Mouse (Mus musculus): ENCODE measurements around the gene Mad1l1. TPM values are rescaled to one million over a fixed set of nuclear protein-coding genes. Genes with fewer than 3 reads are reported as not detected.

Gene Mad1l1
- polyA plus RNA-seq, 1 experiment, result 24.7 TPM

- H3K27ac ChIP-seq (ENCODE audit: control insufficient read depth, insufficient read depth, low read depth, low read length, poor library complexity), result no peak overlapping the region
- TF ChIP-seq CTCF (IDR thresholded peaks at IDR 0.05; ENCODE audit: control insufficient read depth, insufficient read depth, low read length), result no peak
- TF ChIP-seq POLR2A (IDR thresholded peaks at IDR 0.05; ENCODE audit: borderline replicate concordance, control insufficient read depth, low read depth, low read length), result no peak
- H3K4me1 ChIP-seq (ENCODE audit: control insufficient read depth, insufficient read depth, low read length), result peaks cover 4% of the 10 kb centered on the region; the same call in 1 of the 2 replicates
- WGBS, result 65% methylated on average over 3 of the region's 3 CpGs
- H3K4me3 ChIP-seq (replicated peaks; ENCODE audit: control insufficient read depth, low read depth, low read length), result no peak overlapping the region
Measured at GRCm38 (mm10) chr5:140226871-140227270, 94.5 kb downstream of the Mad1l1 start.

GRCm38 (mm10) chr5:140225881-140226280, 95.5 kb downstream of the Mad1l1 start:
- 59% methylated on average over 2 of the region's 2 CpGs for WGBS
- Histone ChIP-seq H3K27ac (ENCODE audit: control insufficient read depth, insufficient read depth, low read depth, low read length, poor library complexity) (no peak overlapping the region), H3K4me3 (replicated peaks; ENCODE audit: control insufficient read depth, low read depth, low read length) (no peak overlapping the region), H3K4me1 (ENCODE audit: control insufficient read depth, insufficient read depth, low read length) (peaks cover 4% of the 10 kb centered on the region; the same call in 1 of the 2 replicates)
- TF ChIP-seq CTCF (IDR thresholded peaks at IDR 0.05; ENCODE audit: control insufficient read depth, insufficient read depth, low read length), result no peak
- TF ChIP-seq POLR2A (IDR thresholded peaks at IDR 0.05; ENCODE audit: borderline replicate concordance, control insufficient read depth, low read depth, low read length), result no peak

- Histone ChIP-seq H3K27ac (ENCODE audit: control insufficient read depth, insufficient read depth, low read depth, low read length, poor library complexity) (no peak overlapping the region), H3K4me1 (ENCODE audit: control insufficient read depth, insufficient read depth, low read length) (peaks cover 6% of the 10 kb centered on the region; the same call in 1 of the 2 replicates), H3K4me3 (replicated peaks; ENCODE audit: control insufficient read depth, low read depth, low read length) (no peak overlapping the region)
- no peak for TF ChIP-seq POLR2A (IDR thresholded peaks at IDR 0.05; ENCODE audit: borderline replicate concordance, control insufficient read depth, low read depth, low read length)
- TF ChIP-seq CTCF (IDR thresholded peaks at IDR 0.05; ENCODE audit: control insufficient read depth, insufficient read depth, low read length), result no peak
- WGBS, result 46% methylated on average over 2 of the region's 2 CpGs
Measured at GRCm38 (mm10) chr5:140225103-140225502, 96.2 kb downstream of the Mad1l1 start.

- TF ChIP-seq POLR2A (IDR thresholded peaks at IDR 0.05; ENCODE audit: borderline replicate concordance, control insufficient read depth, low read depth, low read length), result no peak
- no peak for TF ChIP-seq CTCF (IDR thresholded peaks at IDR 0.05; ENCODE audit: control insufficient read depth, insufficient read depth, low read length)
- peak overlapping the region; percentile 42 for H3K27ac ChIP-seq (ENCODE audit: control insufficient read depth, insufficient read depth, low read depth, low read length, poor library complexity)
- WGBS, result 87% methylated on average over 20 of the region's 20 CpGs
- no peak overlapping the region for H3K4me3 ChIP-seq (replicated peaks; ENCODE audit: control insufficient read depth, low read depth, low read length)
- H3K4me1 ChIP-seq (ENCODE audit: control insufficient read depth, insufficient read depth, low read length), result peaks cover 10% of the 10 kb centered on the region; the same call in 1 of the 2 replicates
Measured at GRCm38 (mm10) chr5:140223070-140224053, 98.0 kb downstream of the Mad1l1 start.

GRCm38 (mm10) chr5:140221016-140221650, 100.2 kb downstream of the Mad1l1 start:
- no peak overlapping the region for H3K4me3 ChIP-seq (replicated peaks; ENCODE audit: control insufficient read depth, low read depth, low read length)
- 0 out of 2 replicates have a peak overlapping the region, but pooled peaks have one; percentile 18 for H3K27ac ChIP-seq (ENCODE audit: control insufficient read depth, insufficient read depth, low read depth, low read length, poor library complexity)
- WGBS, result 82% methylated on average over 3 of the region's 3 CpGs
- no peak for TF ChIP-seq POLR2A (IDR thresholded peaks at IDR 0.05; ENCODE audit: borderline replicate concordance, control insufficient read depth, low read depth, low read length)
- TF ChIP-seq CTCF (IDR thresholded peaks at IDR 0.05; ENCODE audit: control insufficient read depth, insufficient read depth, low read length), result no peak
- peaks cover 10% of the 10 kb centered on the region; the same call in 1 of the 2 replicates for H3K4me1 ChIP-seq (ENCODE audit: control insufficient read depth, insufficient read depth, low read length)

- TF ChIP-seq POLR2A (IDR thresholded peaks at IDR 0.05; ENCODE audit: borderline replicate concordance, control insufficient read depth, low read depth, low read length) (no peak), CTCF (IDR thresholded peaks at IDR 0.05; ENCODE audit: control insufficient read depth, insufficient read depth, low read length) (no peak)
- WGBS, result 59% methylated on average over 1 of the region's 1 CpGs
- Histone ChIP-seq H3K4me1 (ENCODE audit: control insufficient read depth, insufficient read depth, low read length) (peaks cover 7% of the 10 kb centered on the region; the same call in 1 of the 2 replicates), H3K4me3 (replicated peaks; ENCODE audit: control insufficient read depth, low read depth, low read length) (no peak overlapping the region), H3K27ac (ENCODE audit: control insufficient read depth, insufficient read depth, low read depth, low read length, poor library complexity) (no peak overlapping the region)
Measured at GRCm38 (mm10) chr5:140219252-140219651, 102.1 kb downstream of the Mad1l1 start.

- no peak for TF ChIP-seq CTCF (IDR thresholded peaks at IDR 0.05; ENCODE audit: control insufficient read depth, insufficient read depth, low read length)
- TF ChIP-seq POLR2A (IDR thresholded peaks at IDR 0.05; ENCODE audit: borderline replicate concordance, control insufficient read depth, low read depth, low read length), result no peak
- H3K4me3 ChIP-seq (replicated peaks; ENCODE audit: control insufficient read depth, low read depth, low read length), result no peak overlapping the region
- H3K4me1 ChIP-seq (ENCODE audit: control insufficient read depth, insufficient read depth, low read length), result peaks cover 7% of the 10 kb centered on the region; the same call in 1 of the 2 replicates
- no peak overlapping the region for H3K27ac ChIP-seq (ENCODE audit: control insufficient read depth, insufficient read depth, low read depth, low read length, poor library complexity)
- WGBS, result 84% methylated on average over 2 of the region's 2 CpGs
Measured at GRCm38 (mm10) chr5:140217900-140218299, 103.5 kb downstream of the Mad1l1 start.

GRCm38 (mm10) chr5:140217083-140217482, 104.3 kb downstream of the Mad1l1 start:
- Histone ChIP-seq H3K4me3 (replicated peaks; ENCODE audit: control insufficient read depth, low read depth, low read length) (no peak overlapping the region), H3K27ac (ENCODE audit: control insufficient read depth, insufficient read depth, low read depth, low read length, poor library complexity) (no peak overlapping the region), H3K4me1 (ENCODE audit: control insufficient read depth, insufficient read depth, low read length) (peaks cover 7% of the 10 kb centered on the region; the same call in 1 of the 2 replicates)
- 68% methylated on average over 3 of the region's 3 CpGs for WGBS
- TF ChIP-seq POLR2A (IDR thresholded peaks at IDR 0.05; ENCODE audit: borderline replicate concordance, control insufficient read depth, low read depth, low read length), result no peak
- TF ChIP-seq CTCF (IDR thresholded peaks at IDR 0.05; ENCODE audit: control insufficient read depth, insufficient read depth, low read length), result no peak

Measured in bone marrow, adult 2 months (tissue).